Comparison of ENCODE assay signal across 14 mouse cellular contexts in the genomic region with DNA sequence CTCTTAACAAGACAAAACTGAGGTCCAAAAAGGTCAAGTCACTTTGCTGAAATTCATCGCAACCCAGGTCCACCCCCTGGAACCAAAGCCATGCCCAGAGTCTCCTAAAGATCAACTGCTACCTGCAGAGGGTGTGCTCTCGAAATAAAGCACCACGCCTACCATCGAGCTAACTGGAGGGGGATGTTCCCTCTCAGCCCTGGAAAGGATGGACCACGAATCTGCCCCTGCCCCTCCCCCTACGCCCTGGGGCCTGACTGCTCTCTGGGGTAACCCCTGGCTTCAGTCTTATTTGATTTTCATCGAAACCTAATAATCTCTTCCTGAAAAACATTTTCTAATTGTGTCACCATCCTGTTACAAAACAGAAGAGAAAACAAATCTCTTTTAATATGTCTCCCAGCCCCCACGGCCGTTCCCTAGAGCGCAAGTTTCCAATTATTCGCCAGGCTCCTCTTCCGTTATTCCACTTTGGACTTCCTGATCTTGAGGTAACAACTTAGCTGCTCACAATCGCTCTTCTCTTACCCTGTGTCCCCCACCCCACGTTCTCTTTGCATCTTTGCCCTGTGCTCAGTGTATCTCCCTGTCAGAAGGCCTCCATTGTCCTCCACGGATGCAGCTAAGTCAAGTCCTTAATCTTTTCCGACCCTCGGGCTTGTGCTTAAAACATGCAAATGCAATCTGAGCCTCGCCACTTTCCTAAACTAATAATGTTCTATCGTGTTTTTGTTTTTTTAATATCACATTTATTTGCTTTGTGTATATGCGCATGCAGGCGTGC.
A peak's percentile ranks its signal among the peaks of the same experiment; 100 is the strongest.
DNase-seq lines count a peak whose midpoint lies in the region; ATAC-seq and TF ChIP-seq lines count a peak whose summit lies in the region.
"Had no signal": no experiment of that assay in that cellular context is flagged by ENCODE, and none has a peak within 500 bp of the region (broad histone marks: within the 10 kb centered on the region; RNA-seq: fewer than 3 reads in every experiment).

No protein-coding gene starts in this region.

- H3K4me1 ChIP-seq in hindbrain, embryonic 10.5 days (replicated peaks), result peaks cover 29% of the 10 kb centered on the region
- H3K4me1 ChIP-seq in hindbrain, embryonic 16.5 days (ENCODE audit: control insufficient read depth, insufficient read depth, low read depth, low read length), result peaks cover 13% of the 10 kb centered on the region
- peaks cover 10% of the 10 kb centered on the region; the same call in 1 of the 2 replicates for H3K4me1 ChIP-seq in embryonic facial prominence, embryonic 13.5 days
- H3K4me1 ChIP-seq in hindbrain, embryonic 13.5 days (replicated peaks), result peaks cover 30% of the 10 kb centered on the region
- H3K4me1 ChIP-seq in midbrain, embryonic 16.5 days (ENCODE audit: control insufficient read depth, insufficient read depth, low read length), result peaks cover 27% of the 10 kb centered on the region
- H3K4me1 ChIP-seq in kidney, adult 2 months (ENCODE audit: control insufficient read depth, insufficient read depth, low read length), result no peaks in the 10 kb centered on the region

- no peak overlapping the region for H3K4me2 ChIP-seq in hindbrain, embryonic 16.5 days (ENCODE audit: low read length)
- peak overlapping the region; percentile 52 for H3K4me2 ChIP-seq in embryonic facial prominence, embryonic 13.5 days
- H3K4me2 ChIP-seq in hindbrain, embryonic 13.5 days, result peak overlapping the region; percentile 18; the same call in 1 of the 2 replicates
- H3K4me2 ChIP-seq in midbrain, embryonic 16.5 days (ENCODE audit: low read length), result no peak overlapping the region

- H3K9me3 ChIP-seq in hindbrain, embryonic 10.5 days, result no peaks in the 10 kb centered on the region
- H3K9me3 ChIP-seq in hindbrain, embryonic 16.5 days (ENCODE audit: control insufficient read depth, low read length), result no peaks in the 10 kb centered on the region
- no peaks in the 10 kb centered on the region for H3K9me3 ChIP-seq in embryonic facial prominence, embryonic 13.5 days
- no peaks in the 10 kb centered on the region for H3K9me3 ChIP-seq in hindbrain, embryonic 13.5 days
- H3K9me3 ChIP-seq in midbrain, embryonic 16.5 days (replicated peaks; ENCODE audit: control insufficient read depth, low read length, poor library complexity, severe bottlenecking), result no peaks in the 10 kb centered on the region

- no peaks in the 10 kb centered on the region for H3K27me3 ChIP-seq in hindbrain, embryonic 10.5 days (ENCODE audit: insufficient read depth, poor library complexity, severe bottlenecking)
- H3K27me3 ChIP-seq in hindbrain, embryonic 16.5 days (replicated peaks; ENCODE audit: control insufficient read depth, insufficient read depth, low read length), result no peaks in the 10 kb centered on the region
- no peaks in the 10 kb centered on the region for H3K27me3 ChIP-seq in embryonic facial prominence, embryonic 13.5 days
- H3K27me3 ChIP-seq in hindbrain, embryonic 13.5 days, result no peaks in the 10 kb centered on the region
- H3K27me3 ChIP-seq in midbrain, embryonic 16.5 days (ENCODE audit: control insufficient read depth, insufficient read depth, low read depth, low read length), result no peaks in the 10 kb centered on the region
- no peaks in the 10 kb centered on the region; the same call in 1 of the 2 replicates for H3K27me3 ChIP-seq in kidney, adult 2 months (replicated peaks; ENCODE audit: control insufficient read depth, insufficient read depth, low read length)

- TF ChIP-seq POLR2A in kidney, adult 2 months (IDR thresholded peaks at IDR 0.05; ENCODE audit: low read depth, low read length), result no peak

- H3K27ac ChIP-seq in hindbrain, embryonic 10.5 days, result peak overlapping the region; percentile 46
- no peak overlapping the region for H3K27ac ChIP-seq in hindbrain, embryonic 16.5 days (ENCODE audit: low read depth, low read length)
- no peak overlapping the region for H3K27ac ChIP-seq in embryonic facial prominence, embryonic 13.5 days
- H3K27ac ChIP-seq in hindbrain, embryonic 13.5 days, result peak overlapping the region; percentile 45
- H3K27ac ChIP-seq in midbrain, embryonic 16.5 days (ENCODE audit: low read length), result peak overlapping the region; percentile 43
- no peak overlapping the region for H3K27ac ChIP-seq in kidney, adult 2 months (ENCODE audit: insufficient read depth, low read depth, low read length)
- H3K27ac ChIP-seq: gastrocnemius, adult 2 months had no signal

- H3K4me3 ChIP-seq in hindbrain, embryonic 10.5 days, result no peak overlapping the region
- no peak overlapping the region for H3K4me3 ChIP-seq in hindbrain, embryonic 16.5 days (ENCODE audit: low read length)
- H3K4me3 ChIP-seq in embryonic facial prominence, embryonic 13.5 days, result peak overlapping the region; percentile 20
- H3K4me3 ChIP-seq in hindbrain, embryonic 13.5 days, result no peak overlapping the region
- no peak overlapping the region for H3K4me3 ChIP-seq in midbrain, embryonic 16.5 days (ENCODE audit: low read depth, low read length)
- no peak overlapping the region for H3K4me3 ChIP-seq in kidney, adult 2 months (ENCODE audit: insufficient read depth, low read depth, low read length)
- H3K4me3 ChIP-seq: gastrocnemius, adult 2 months had no signal

- H3K36me3 ChIP-seq in hindbrain, embryonic 10.5 days, result no peaks in the 10 kb centered on the region
- H3K36me3 ChIP-seq in hindbrain, embryonic 16.5 days (ENCODE audit: control insufficient read depth, insufficient read depth, low read length), result no peaks in the 10 kb centered on the region
- H3K36me3 ChIP-seq in embryonic facial prominence, embryonic 13.5 days, result no peaks in the 10 kb centered on the region
- no peaks in the 10 kb centered on the region for H3K36me3 ChIP-seq in hindbrain, embryonic 13.5 days
- no peaks in the 10 kb centered on the region for H3K36me3 ChIP-seq in midbrain, embryonic 16.5 days (ENCODE audit: control insufficient read depth, insufficient read depth, low read length)
- H3K36me3 ChIP-seq in kidney, adult 2 months (ENCODE audit: control insufficient read depth, insufficient read depth, low read length), result no peaks in the 10 kb centered on the region

- no peak for ATAC-seq in hindbrain, embryonic 16.5 days
- ATAC-seq in embryonic facial prominence, embryonic 13.5 days (ENCODE audit: insufficient number of reproducible peaks, insufficient read depth, low FRiP score, low TSS enrichment, low read depth), result no peak
- ATAC-seq in hindbrain, embryonic 13.5 days (ENCODE audit: low FRiP score), result 0 out of 2 replicates have a peak, but pooled peaks have one; percentile 41
- peak; percentile 43; the same call in 1 of the 2 replicates for ATAC-seq in midbrain, embryonic 16.5 days
- ATAC-seq: inflammation-experienced regulatory T-cells, adult 6 months had no signal

- WGBS in hindbrain, embryonic 10.5 days, result 39% methylated on average over 21 of the region's 21 CpGs
- WGBS in hindbrain, embryonic 16.5 days, result 33% methylated on average over 21 of the region's 21 CpGs
- 14% methylated on average over 21 of the region's 21 CpGs for WGBS in embryonic facial prominence, embryonic 13.5 days
- WGBS in hindbrain, embryonic 13.5 days, result 40% methylated on average over 21 of the region's 21 CpGs
- WGBS in midbrain, embryonic 16.5 days, result 25% methylated on average over 21 of the region's 21 CpGs
- 52% methylated on average over 21 of the region's 21 CpGs for WGBS in kidney, adult 2 months

- no peak for DNase-seq in hindbrain, embryonic 10.5 days (ENCODE audit: low spot score)
- no peak for DNase-seq in natural killer cell, adult 2 months (ENCODE audit: low spot score in 2 of 2)
- no peak for DNase-seq in kidney, adult 2 months
- no peak for DNase-seq in adrenal gland, postnatal 10 days
- DNase-seq: B cell, adult 2 months; cerebellum, adult 9-10 months; gastrocnemius, adult 2 months; left cerebral cortex, postnatal 4 days; right cerebral cortex, adult 18-20 months had no signal

- H3K9ac ChIP-seq in hindbrain, embryonic 16.5 days (ENCODE audit: low read depth, low read length), result no peak overlapping the region
- H3K9ac ChIP-seq in embryonic facial prominence, embryonic 13.5 days, result no peak overlapping the region
- no peak overlapping the region for H3K9ac ChIP-seq in hindbrain, embryonic 13.5 days
- no peak overlapping the region for H3K9ac ChIP-seq in midbrain, embryonic 16.5 days (ENCODE audit: low read depth, low read length)

- TF ChIP-seq CTCF in kidney, adult 2 months (conservative IDR thresholded peaks at IDR 0.05; ENCODE audit: insufficient read depth, insufficient read length, low read depth, low read length), result no peak

Comparison
In these comparisons a context has a peak if more than half of its experiments do, and no peak if none do; other contexts are left out.
1. H3K27ac ChIP-seq: peak in hindbrain, embryonic 10.5 days (single experiment), hindbrain, embryonic 13.5 days (single experiment) and midbrain, embryonic 16.5 days (single experiment); none in hindbrain, embryonic 16.5 days (single experiment), embryonic facial prominence, embryonic 13.5 days (single experiment) and kidney, adult 2 months (single experiment).
2. ATAC-seq: peak in hindbrain, embryonic 13.5 days (single experiment) and midbrain, embryonic 16.5 days (single experiment); none in hindbrain, embryonic 16.5 days (single experiment) and embryonic facial prominence, embryonic 13.5 days (single experiment).
3. H3K4me2 ChIP-seq: peak in embryonic facial prominence, embryonic 13.5 days (single experiment) and hindbrain, embryonic 13.5 days (single experiment); none in hindbrain, embryonic 16.5 days (single experiment) and midbrain, embryonic 16.5 days (single experiment).